Mouse (Mus musculus): ENCODE data around the gene Lpin2.

Gene Lpin2

DNA sequence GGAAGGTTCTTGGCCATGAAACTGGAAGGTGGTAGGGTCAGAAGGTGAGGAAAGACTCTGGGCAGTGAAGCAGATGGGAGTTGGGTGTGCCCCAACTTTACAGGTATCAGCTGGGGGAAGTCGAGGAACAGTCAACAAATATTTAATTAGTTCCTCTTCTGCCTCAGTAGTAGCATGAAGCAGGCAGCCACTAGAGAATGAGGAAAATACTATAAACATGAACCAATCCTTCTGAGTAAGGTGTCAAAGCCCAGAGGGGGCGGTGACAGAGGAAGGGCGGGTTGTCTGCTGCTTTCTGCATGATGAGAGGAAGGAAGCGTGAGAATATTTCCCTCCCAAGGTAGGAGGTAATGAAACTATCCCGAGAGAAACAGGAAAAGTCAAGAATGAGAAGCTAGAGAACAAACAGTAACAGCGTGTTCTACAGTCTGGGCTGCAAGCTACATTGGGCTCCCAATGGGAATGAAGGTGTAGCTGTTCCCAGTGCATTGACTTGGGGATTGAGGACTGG lies at the start of gene Lpin2:
Gene Lpin2, plus strand, starts transcription at position 350 of the 511 bp plus-strand sequence.
- DNase-seq (ENCODE audit: extremely low spot score) = no peak

DNA sequence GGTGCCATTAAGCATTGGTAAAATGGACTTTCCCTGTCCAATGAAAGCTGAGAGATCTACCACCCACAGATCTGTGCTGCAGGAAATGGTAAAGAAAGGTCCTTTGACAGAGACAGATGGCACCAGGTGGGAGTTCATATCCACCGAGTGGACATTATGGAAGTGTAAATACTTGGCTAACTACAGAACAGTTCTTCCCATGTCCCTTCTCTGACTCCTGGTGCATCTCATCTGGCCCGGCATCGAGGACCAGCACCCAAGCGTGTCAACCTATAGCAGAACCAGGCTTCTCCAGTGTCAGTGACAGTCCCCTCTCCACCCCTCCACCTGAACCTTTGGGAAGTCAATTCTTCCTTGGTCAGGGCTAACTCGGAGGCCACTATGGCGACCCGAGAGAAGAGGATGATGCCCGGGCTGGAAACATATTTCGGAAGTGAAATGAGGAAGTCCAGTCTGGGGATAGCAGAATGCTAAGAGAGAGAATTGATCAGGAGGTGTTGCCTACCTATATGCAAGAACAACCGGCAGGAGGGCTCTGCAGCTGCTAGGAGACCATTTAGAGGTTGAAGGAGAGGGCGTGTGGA lies 49.4 kb upstream of the Lpin2 start:
- no peak for DNase-seq (ENCODE audit: extremely low spot score)

DNA sequence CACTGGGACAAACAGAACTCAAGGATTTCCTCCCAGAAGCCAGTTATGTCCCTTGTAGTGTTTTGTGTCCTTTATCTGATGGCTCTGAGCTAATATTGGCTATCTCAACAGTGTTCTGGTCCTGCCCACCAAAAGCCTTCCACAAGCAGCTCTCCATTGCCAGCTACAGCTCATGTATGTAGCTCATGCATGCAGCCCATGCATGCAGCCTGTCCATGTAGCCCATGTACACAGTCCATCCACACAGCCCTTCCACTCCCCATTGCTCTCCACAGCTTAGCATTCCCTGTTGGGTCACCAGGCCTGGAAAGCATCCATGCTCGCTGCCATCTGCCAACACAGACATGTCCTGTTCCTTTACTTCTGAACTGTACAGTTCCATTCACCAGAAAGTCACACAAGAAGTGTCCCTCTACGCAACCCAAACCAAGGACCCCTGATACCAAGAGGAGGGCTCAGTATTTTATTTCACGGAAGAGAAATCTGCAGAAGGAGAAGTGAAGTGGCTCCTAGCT lies 47.9 kb upstream of the Lpin2 start:
- DNase-seq (ENCODE audit: extremely low spot score) = no peak

DNA sequence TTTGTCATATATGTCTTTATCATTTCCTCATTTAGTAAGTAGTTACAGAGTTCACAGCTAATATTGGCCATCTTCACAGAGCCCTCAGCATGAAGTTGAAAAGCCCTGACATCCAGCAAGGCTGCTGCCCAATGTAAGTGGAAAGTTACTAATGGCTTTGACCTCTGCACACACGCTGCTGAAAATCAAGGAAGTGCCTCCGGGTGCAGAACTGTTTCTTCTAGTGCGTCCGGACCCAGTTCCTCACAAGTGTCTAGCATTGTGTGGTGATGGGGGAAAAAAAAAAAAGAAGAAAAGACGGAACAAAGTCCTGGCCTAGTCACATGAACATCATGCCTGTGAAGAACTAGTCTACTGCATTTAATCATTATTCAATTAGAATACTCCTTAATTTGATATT lies 47.3 kb upstream of the Lpin2 start:
- no peak for DNase-seq (ENCODE audit: extremely low spot score)

DNA sequence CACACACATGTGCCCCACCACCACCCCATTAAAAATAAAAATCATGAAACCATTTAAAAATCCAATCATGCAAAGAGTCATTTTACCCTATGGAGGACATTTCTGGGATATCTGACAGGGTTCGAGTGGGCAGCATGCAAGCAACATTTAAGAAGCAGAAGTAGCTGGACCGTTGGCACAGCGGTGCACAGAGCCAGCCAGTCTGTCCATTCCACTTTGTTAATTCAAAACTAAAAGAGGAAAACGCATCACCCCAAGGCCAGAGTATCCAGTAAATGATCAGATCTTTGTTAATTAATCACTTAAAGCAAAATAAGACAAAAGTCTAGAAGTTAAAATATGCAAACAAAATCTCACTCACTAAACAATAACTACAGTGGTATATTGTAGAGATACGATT lies 46.5 kb upstream of the Lpin2 start:
- no peak for DNase-seq (ENCODE audit: extremely low spot score)

DNA sequence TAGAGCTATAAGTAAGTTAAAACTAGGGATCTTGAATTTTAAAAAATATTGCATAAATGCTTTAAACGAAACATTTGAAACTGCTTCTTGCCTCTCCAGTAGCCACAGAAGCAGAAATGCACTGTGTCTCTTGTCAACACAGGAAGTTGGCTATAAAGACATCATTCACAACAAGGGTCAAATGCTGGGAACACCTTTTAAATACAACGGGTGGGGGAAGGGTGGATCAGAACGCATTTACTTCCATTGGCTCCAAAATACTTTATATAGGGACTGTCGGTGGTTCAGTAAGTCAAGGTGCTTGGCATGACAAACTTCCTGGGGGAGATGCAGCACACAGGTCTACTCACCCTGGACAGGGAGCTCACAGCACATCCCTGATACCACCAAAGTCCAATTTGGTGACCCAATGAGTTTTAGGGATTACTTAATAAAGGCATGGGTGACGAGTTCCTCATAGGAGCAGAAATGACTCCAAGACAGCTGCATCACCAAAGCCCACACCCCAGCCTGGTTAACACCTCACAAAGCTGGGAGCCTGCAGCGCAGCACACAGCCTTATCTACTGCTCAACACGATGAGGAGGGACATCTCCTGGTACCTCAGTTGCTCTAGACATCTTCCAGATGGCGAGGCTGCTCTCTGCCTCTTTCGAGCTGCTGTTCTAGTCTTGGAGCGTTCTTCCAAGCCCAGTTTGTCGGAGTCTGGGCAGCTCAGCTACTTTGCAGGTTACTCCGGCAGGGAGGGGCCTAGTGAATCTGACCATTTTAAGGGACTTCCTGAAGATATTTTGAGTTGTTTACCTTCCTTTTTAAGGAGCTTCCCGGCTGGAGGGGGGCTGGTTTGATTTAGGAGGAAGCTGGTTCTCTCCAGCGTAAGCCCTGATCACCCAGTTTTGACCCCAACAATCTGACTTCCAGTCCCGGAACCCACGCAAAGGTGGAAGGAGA lies 45.7 kb upstream of the Lpin2 start:
- DNase-seq (ENCODE audit: extremely low spot score) = no peak

DNA sequence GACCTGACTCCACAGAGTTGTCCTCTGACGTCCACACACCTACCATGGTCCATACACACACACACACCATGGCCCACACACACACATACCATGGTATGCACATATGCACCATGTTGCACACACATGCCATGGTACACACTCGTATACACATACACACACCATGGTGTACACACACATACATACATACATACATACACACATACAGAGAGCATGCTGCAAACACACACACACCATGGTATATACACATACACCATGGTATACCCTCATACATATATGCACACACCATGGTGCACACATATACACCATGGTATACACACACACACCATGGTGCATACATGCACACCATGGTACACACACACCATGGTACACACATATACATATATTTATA lies 45.0 kb upstream of the Lpin2 start:
- no peak for DNase-seq (ENCODE audit: extremely low spot score)

DNA sequence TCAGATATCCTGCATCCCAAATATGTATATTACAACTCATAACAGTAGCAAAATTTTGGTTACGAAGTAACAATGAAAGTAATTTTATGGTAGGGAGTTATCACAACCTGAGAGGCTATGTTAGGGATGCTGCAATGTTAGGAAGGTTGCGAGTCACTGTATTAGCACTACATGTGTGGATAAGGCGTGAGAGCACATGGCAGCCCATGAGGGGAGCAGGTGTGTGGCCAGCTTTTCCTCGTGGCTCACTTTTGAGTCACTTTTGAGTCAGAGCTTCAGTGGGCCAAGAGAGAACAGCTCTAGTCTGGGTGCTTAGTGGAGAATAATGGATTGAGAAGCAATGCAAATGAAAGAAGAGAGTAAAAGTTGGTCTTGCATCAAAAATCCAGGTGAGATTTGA lies 40.3 kb upstream of the Lpin2 start:
- DNase-seq (ENCODE audit: extremely low spot score) = no peak

DNA sequence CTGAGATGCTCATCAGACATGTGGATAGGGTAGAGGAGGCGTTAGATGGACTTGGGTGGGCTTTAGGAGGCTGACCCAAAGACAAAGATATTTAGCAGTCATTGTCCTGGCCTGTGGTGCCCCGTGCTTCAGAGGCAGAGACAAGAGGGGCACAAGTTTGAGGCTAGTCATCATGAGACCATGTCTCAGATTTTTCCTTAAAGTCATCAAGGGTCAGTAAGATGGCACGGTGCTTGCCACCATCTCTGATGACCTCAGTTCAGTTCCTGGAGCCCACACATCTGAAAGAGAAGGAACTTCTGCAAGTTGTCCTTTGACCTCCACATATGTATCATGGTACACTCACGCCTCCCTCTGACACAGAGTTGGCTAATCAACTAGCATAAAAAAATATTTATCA lies 39.2 kb upstream of the Lpin2 start:
- DNase-seq (ENCODE audit: extremely low spot score) = no peak

DNA sequence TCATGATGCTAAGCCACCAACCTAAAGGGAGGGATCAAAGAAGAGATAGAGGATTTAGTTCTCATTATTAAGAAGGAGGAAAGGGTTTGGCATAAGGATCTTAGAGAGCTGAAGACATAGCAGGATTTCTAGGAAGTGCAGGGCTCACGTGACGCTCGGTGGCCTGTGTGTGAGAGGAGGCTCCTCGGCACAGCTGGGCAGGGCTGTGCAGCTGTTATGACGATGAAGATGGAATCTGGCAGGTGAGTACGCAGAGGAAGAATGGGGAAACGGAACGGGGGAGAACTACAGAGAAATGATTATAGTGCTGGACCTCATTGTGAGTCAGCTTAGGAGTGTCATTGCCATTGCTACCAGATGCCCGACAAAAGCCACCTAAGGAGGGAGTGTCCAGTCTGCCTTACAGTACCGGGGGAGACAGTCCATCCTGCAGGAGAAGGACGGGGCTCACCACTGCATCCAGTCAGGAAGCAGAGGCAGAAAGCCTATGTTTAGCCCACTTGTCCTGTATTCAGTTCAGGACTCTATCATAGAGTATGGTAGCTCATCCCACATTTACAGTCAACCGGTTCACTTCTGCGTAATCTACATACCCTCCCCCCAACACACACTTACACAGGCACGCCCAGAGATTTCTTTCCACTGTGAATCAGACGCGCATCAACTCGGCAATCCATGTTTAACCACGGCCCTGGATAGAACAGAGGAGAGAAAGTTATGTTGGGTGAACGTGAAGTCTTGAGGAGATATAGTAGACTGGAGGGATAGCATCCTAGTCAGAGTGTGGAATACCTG lies 37.8 kb upstream of the Lpin2 start:
- DNase-seq (ENCODE audit: extremely low spot score) = no peak

DNA sequence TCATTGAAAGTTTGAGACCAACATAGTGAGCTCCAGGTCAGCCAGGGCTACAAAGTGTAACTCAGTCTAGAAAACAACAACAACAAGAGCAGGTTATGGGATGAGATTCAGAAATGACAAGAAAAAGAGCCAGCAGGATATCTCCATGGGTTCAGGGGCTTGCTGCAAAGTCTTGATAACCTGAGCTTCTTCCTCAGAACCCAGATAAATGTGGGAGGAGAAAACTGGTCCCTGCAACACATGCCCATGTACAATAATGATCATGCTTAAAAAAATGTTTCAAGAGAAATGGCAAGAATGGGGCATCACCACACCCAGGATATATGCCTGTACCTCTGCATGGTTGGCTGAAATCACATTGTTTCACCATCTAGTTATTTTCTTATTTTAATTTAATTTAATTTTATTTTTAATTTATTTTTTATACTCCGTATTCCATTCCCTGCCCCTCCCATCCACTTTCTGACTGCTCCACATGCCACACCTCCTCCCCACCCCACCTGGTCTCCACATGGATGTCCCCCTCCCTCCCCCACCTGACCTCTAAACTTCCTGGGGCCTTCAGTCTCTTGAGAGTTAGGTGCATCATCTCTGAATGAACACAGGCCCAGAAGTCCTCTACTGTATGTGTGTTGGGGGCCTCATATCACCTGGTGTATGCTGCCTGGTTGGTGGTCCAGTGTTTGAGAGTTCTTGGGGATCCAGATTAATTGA lies 37.0 kb upstream of the Lpin2 start:
- DNase-seq (ENCODE audit: extremely low spot score) = no peak

DNA sequence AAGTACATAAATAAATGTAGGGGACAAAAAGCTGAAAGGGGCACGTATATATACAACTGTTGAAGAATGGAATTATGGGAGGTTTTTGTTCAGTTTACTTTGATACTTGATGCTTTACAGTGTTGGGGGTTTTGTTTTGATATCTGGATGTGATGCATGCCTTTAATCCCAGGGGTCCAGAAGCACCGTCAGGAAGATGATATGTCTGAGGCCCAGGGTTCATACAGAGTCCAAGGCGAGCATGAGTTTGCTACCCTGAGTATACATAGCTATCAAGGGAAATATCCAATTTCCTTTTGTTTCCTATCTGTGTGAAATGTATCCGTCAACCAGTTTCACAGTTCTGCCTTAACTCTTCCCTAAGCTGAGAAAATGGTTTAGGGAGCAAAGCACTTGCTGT lies 29.0 kb upstream of the Lpin2 start:
- DNase-seq (ENCODE audit: extremely low spot score) = no peak

DNA sequence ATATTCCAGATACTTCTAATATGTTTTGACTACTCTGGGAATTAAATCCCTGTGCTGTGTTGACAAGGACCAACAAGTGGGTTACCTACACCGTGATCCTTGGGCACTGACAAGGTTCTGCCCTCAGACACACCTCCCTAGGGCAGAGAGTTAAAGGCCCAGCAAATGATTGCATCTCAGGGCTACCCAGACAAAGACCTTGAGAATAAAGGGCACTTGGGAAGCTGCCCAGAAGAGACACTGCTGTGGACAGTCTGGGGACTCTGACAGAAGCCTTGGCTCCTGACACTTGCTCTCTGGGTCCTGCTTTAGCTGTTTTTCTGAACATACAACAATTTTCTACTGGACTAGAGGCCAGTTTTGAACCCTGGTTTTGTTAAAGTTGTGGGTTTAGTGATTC lies 27.1 kb upstream of the Lpin2 start:
- no peak for DNase-seq (ENCODE audit: extremely low spot score)

DNA sequence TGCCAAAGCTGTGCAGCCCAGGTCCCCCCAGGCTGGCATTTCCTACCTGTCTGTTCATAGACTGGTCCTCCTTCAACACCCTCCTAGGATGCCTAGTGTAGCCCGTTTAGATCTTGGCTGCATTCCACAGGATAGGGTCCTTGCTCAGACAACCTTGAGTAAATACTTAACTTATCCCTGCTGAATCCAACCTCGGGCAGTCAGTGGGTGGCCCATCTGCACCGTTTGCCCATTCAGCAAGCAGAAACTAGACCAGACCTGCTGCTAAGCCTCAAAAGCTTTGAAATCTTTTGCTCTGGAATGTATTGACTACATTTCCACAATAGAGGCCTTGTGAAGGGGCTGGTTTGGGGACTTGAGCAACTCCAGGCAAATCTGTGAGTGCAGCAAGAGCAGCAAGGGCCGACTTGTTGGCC lies 23.2 kb upstream of the Lpin2 start:
- peak; percentile 22 for DNase-seq (ENCODE audit: extremely low spot score)

DNA sequence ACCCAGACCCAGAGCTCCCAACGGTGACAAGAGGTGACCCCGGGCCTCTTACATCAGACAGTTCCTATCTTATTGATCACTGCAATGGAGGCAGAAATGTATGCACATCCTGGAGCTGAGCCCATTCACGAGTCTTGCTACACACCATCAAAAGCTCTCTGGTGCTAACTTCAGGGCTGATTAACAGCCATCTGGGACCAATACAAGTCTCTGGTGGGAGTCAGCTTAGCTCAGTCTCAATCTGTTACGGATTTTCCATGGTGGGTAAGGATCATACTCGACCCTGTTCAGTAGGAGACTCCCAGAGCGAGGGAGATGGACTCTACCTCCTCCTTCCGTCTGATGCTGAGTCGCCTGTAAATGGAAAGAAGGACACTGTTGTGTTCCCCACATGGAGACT lies 22.6 kb upstream of the Lpin2 start:
- peak; percentile 9 for DNase-seq (ENCODE audit: extremely low spot score)

DNA sequence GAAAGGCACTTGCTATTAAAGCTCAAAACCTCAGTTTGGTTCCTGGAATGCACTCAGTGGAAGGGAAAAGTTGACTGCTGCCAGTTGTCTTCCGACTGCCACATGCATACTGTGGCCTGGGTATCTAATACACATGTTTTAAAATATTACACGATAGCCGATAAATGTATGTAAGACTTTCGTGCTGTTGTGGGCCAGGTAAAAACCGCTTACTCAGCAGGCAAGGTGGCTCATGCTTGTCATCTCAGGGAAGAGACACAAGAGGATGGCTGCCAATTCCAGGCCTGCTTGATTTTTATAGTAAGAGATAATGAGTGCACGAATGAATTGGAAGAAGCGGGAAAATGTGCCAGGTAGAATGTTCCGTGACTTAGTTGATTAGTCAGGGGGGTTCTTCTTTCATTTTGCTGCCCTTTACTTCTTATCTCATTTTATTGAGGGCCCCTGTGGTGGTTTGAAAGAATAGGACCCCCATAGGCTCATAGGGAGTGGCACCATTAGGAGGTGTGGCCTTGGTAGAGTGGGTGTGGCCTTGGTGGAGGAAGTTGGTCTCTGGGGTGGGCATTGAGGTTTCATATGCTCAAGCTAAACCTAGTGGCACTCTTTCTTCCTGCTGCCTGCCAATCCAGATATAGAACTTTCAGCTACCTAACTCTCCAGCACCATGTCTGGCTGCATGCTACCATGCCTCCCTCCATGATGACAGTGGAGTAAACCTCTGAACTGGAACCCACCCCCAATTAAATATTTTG lies 21.9 kb upstream of the Lpin2 start:
- no peak for DNase-seq (ENCODE audit: extremely low spot score)

DNA sequence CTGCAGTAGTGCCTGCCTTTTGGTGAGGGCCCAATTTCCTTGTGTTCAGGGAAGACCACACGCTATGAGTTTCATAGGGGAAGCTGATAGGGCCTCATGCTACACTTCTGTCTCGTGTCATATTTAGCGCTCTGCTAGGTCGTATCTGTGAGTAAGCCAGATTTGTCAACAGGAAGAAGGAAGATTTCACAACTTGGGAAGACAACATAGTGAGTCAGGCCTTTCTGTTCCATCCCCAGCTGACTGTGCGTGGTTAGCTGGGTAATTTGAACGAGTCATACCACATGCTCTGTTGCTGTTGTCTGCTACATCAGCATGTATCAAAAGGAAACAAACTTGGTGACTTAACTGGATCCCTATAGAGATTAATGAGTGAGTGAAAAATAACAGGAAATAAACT lies 17.4 kb upstream of the Lpin2 start:
- no peak for DNase-seq (ENCODE audit: extremely low spot score)

DNA sequence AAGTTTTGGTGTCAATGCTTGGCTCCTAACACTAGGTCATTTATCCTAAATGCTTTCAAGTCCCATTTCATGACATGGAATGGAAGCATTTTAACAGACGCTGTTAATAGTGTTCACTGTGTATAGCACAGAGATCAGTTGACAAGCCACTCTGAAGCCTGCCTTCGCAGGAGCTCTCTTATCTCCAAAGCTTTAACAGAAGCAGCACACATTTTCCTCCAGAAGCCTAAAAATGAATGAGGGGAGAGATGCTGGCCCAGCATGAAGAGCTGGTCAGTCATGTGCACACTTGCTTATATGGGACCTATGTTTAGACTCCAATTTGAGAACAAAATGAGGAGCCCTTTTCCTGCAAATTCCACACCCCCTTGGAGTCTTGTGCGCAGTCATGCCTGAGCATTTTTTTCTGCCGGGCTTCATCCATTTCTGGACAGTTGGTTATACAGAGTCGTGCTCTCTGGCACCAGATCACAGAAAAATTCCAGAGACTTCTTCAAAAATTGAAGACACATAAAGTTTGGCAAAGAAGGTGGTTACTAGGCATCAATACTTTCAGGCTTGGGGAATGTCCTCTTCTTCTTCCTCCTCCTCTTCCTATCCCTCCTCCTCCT lies 14.1 kb upstream of the Lpin2 start:
- no peak for DNase-seq (ENCODE audit: extremely low spot score)

DNA sequence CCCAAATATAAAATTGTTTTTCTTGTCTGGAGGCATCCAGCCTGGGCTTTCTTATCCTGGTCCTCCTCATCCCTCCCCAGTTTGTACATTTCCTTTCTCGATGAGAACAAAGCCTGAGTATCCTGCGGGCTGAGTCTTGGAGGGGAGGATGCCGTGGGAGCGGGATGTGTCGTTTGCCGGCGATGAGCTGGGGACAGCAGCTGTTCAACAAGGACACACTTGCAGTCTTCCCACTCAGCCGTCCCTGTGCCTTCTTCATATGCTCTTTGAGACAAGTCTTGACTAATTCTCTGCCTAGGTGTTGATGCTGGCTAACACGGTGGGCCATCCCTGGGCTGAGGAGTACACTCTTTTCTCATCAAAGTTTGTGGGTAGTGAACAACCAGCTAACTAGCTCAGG lies 13.5 kb upstream of the Lpin2 start:
- DNase-seq (ENCODE audit: extremely low spot score) = no peak

DNA sequence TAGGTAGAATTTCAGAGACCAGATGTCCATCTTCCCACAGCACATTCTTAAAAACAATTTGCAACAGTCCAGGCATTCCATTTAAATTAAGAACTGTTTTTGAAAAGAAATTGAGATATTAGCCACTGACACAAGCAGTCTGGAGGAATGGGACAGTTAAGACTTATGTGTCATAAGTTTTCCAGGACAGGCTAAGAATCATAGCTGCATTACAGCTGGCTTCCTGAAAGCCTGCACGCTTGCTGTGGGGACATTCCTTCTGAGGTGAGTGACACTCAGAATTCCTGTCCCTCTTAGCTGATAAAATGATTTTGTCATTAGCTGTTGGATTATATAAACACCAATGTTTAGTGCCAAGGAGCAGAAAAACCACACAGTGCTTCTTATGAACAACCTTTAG lies 12.7 kb upstream of the Lpin2 start:
- DNase-seq (ENCODE audit: extremely low spot score) = no peak

Measured in embryo, embryonic 9.5 days (tissue).